Mouse (Mus musculus) embryonic fibroblast, embryonic 13.5 days (primary cell): ENCODE results near the gene Gm20481.

Source experiments
- CTCF ChIP-seq: IDR thresholded peaks from 2 replicates; pipeline ENCODE4 v1.5.1; 2011; ENCODE audit warnings: mild to moderate bottlenecking, control low read depth, low read length, moderate library complexity, borderline replicate concordance; ENCODE audit not compliant: insufficient read depth
- POLR2A ChIP-seq: IDR thresholded peaks from 2 replicates; pipeline ENCODE4 v1.6.1; 2011; ENCODE audit warnings: low read depth, mild to moderate bottlenecking, control low read depth, low read length, moderate library complexity

DNA sequence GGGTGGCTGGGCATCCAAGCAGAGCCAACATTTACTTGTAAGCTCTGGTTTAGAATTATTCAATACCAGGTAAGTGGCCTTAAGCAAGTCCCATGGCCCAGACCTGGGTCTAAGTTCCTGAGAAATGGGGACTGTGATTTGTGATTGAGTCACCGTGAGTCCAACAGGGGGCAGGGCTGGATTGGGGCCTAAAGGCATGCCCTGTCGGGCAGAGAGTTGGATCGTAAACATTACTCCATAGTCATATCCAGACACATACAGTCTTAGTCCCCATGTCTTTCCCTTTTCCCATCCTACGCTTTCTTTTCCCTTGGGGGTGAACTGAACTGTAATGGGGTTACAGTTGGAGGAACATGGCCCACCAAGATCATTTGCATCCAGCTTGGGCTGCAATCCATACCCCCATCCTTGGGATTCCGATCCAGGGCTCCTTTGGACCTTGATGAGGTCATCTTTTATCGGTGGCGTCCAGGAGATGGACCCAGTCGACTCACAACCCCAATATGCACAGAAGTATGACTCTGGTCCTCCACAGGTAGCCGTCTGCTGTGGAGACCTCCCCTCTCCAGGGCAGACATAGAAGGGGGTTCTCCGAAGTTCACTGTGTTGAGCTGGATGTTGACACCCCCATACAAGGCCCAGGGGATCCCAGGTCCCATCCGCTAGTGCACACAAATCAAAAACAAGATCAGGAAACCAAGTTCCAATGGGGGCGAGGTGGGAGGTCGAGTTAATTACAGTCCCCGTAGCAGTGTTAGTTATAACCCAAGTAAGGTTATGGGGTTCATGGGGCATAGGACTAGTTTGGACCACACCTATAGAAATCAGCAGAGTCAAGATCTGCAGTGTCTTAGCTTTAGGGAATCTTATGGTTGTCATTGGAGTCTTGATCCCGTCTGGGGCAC lies 29.1 kb downstream of the Gm20481 start:
- no peak for TF ChIP-seq CTCF
- no peak for TF ChIP-seq POLR2A
